ENCODE assay signal across 20 mouse cellular contexts in the genomic region with DNA sequence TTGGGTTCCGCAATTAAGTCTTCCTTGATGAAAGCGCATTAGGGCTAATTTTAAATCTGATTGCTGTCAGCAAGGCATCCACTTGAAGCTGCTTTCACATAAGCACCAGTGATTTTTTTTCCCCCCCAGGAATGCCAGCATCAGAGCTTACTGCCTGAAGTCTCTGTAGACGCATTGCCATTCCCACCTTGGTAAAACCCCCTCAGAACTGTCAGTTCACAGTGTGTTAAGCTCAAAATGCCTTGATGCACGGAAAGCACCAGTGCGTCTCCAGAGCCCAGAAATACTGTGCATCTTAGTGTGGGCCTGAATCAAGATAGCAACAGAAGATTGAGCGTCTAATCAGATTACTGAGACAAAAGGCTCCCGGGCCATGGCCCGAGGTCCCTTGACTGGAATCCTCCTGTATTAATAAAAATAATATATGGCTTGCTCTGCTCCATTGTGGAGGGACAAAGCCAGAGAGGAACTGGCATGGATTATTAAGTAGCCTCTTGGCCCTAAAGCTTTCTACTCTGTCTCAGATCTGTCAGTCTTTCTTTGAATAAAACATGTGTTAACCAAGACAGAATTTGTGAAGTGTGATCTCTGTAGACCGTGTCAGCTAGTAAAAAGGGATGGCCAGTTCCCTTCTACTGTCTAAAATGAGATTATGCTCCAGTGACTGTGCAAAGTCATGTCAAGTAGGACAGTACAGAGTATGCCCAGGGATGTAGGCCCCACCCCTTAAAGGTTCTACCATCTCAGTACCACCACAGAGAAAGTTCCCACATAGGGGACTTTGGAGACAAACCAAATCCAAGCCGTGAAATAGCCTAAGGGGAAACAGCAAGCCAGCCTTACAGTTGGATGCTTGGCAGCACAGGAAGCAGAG.
DNase-seq lines count a peak whose midpoint lies in the region; ATAC-seq lines count a peak whose summit lies in the region.
"Had no signal": no experiment of that assay in that cellular context is flagged by ENCODE, and none has a peak within 500 bp of the region (broad histone marks: within the 10 kb centered on the region; RNA-seq: fewer than 3 reads in every experiment).

No protein-coding gene starts in this region.

- H3K27me3 ChIP-seq in hindbrain, embryonic 11.5 days (ENCODE audit: control insufficient read depth, insufficient read depth, low read length), result no peaks in the 10 kb centered on the region
- H3K27me3 ChIP-seq in hindbrain, embryonic 10.5 days (ENCODE audit: insufficient read depth, poor library complexity, severe bottlenecking), result no peaks in the 10 kb centered on the region
- no peaks in the 10 kb centered on the region for H3K27me3 ChIP-seq in forebrain, embryonic 16.5 days (replicated peaks; ENCODE audit: control insufficient read depth, insufficient read depth, low read length)
- H3K27me3 ChIP-seq in midbrain, embryonic 11.5 days (ENCODE audit: control insufficient read depth, insufficient read depth, low read length), result no peaks in the 10 kb centered on the region
- H3K27me3 ChIP-seq in neural tube, embryonic 14.5 days (ENCODE audit: control insufficient read depth, insufficient read depth, low read length), result no peaks in the 10 kb centered on the region
- H3K27me3 ChIP-seq: embryonic facial prominence, embryonic 15.5 days; limb, embryonic 15.5 days; Patski had no signal

- DNase-seq in hindbrain, embryonic 11.5 days (ENCODE audit: low spot score), result no peak
- DNase-seq in hindbrain, embryonic 10.5 days (ENCODE audit: low spot score), result no peak
- DNase-seq in midbrain, embryonic 11.5 days (ENCODE audit: low spot score, missing footprints), result peak; percentile 79
- no peak for DNase-seq in gastrocnemius, postnatal 4 days (ENCODE audit: low spot score in 2 of 2)
- DNase-seq in thymus, postnatal 0 days (ENCODE audit: low spot score), result no peak
- no peak for DNase-seq in heart, adult 18-20 months
- DNase-seq: B cell, adult 2 months; cerebellum, adult 18-20 months; gastrocnemius, postnatal 36 days; layer of hippocampus, adult 9-11 months; lung, adult 18-20 months; lung, postnatal 4 days; right cerebral cortex, postnatal 14 days had no signal

- no peaks in the 10 kb centered on the region for H3K9me3 ChIP-seq in hindbrain, embryonic 11.5 days (ENCODE audit: control insufficient read depth, low read length)
- H3K9me3 ChIP-seq in hindbrain, embryonic 10.5 days, result no peaks in the 10 kb centered on the region
- no peaks in the 10 kb centered on the region for H3K9me3 ChIP-seq in forebrain, embryonic 16.5 days (ENCODE audit: control insufficient read depth, low read length)
- H3K9me3 ChIP-seq in midbrain, embryonic 11.5 days (ENCODE audit: control insufficient read depth, low read length), result no peaks in the 10 kb centered on the region
- no peaks in the 10 kb centered on the region for H3K9me3 ChIP-seq in neural tube, embryonic 14.5 days (ENCODE audit: control insufficient read depth, low read length)
- H3K9me3 ChIP-seq: embryonic facial prominence, embryonic 15.5 days; limb, embryonic 15.5 days had no signal

- H3K4me1 ChIP-seq in hindbrain, embryonic 11.5 days (replicated peaks; ENCODE audit: control insufficient read depth, insufficient read depth, low read length), result no peaks in the 10 kb centered on the region
- H3K4me1 ChIP-seq in hindbrain, embryonic 10.5 days (replicated peaks), result no peaks in the 10 kb centered on the region
- H3K4me1 ChIP-seq in forebrain, embryonic 16.5 days (replicated peaks; ENCODE audit: control insufficient read depth, insufficient read depth, low read length), result peaks cover 4% of the 10 kb centered on the region; the same call in 1 of the 2 replicates
- peaks cover 10% of the 10 kb centered on the region for H3K4me1 ChIP-seq in midbrain, embryonic 11.5 days (ENCODE audit: control insufficient read depth, insufficient read depth, low read length)
- H3K4me1 ChIP-seq in neural tube, embryonic 14.5 days (ENCODE audit: control insufficient read depth, insufficient read depth, low read length), result no peaks in the 10 kb centered on the region
- H3K4me1 ChIP-seq: embryonic facial prominence, embryonic 15.5 days; limb, embryonic 15.5 days had no signal

- H3K27ac ChIP-seq in hindbrain, embryonic 11.5 days (ENCODE audit: low read depth, low read length), result no peak overlapping the region
- H3K27ac ChIP-seq in hindbrain, embryonic 10.5 days, result no peak overlapping the region
- H3K27ac ChIP-seq in forebrain, embryonic 16.5 days (ENCODE audit: low read length), result peak overlapping the region; percentile 43; the same call in 1 of the 2 replicates
- no peak overlapping the region for H3K27ac ChIP-seq in midbrain, embryonic 11.5 days (ENCODE audit: low read depth, low read length)
- no peak overlapping the region for H3K27ac ChIP-seq in neural tube, embryonic 14.5 days (ENCODE audit: low read depth, low read length)
- H3K27ac ChIP-seq: embryonic facial prominence, embryonic 15.5 days; kidney, postnatal 0 days; limb, embryonic 15.5 days had no signal

- H3K36me3 ChIP-seq in hindbrain, embryonic 11.5 days (ENCODE audit: control insufficient read depth, insufficient read depth, low read length), result no peaks in the 10 kb centered on the region
- H3K36me3 ChIP-seq in hindbrain, embryonic 10.5 days, result no peaks in the 10 kb centered on the region
- no peaks in the 10 kb centered on the region for H3K36me3 ChIP-seq in forebrain, embryonic 16.5 days (ENCODE audit: control insufficient read depth, insufficient read depth)
- no peaks in the 10 kb centered on the region for H3K36me3 ChIP-seq in midbrain, embryonic 11.5 days (ENCODE audit: control insufficient read depth, insufficient read depth, low read length)
- H3K36me3 ChIP-seq in neural tube, embryonic 14.5 days (ENCODE audit: control insufficient read depth, insufficient read depth, low read length), result no peaks in the 10 kb centered on the region
- H3K36me3 ChIP-seq: embryonic facial prominence, embryonic 15.5 days; limb, embryonic 15.5 days had no signal

- no peak overlapping the region for H3K9ac ChIP-seq in hindbrain, embryonic 11.5 days (ENCODE audit: low read depth, low read length)
- 0 out of 2 replicates have a peak overlapping the region, but pooled peaks have one; percentile 2 for H3K9ac ChIP-seq in forebrain, embryonic 16.5 days (replicated peaks; ENCODE audit: low read depth, low read length)
- no peak overlapping the region for H3K9ac ChIP-seq in midbrain, embryonic 11.5 days (ENCODE audit: low read length)
- no peak overlapping the region for H3K9ac ChIP-seq in neural tube, embryonic 14.5 days (replicated peaks; ENCODE audit: low read depth, low read length)
- H3K9ac ChIP-seq: embryonic facial prominence, embryonic 15.5 days; limb, embryonic 15.5 days had no signal

- peak; percentile 59 for ATAC-seq in hindbrain, embryonic 11.5 days (ENCODE audit: low FRiP score)
- ATAC-seq in forebrain, embryonic 16.5 days, result peak; percentile 18
- ATAC-seq in midbrain, embryonic 11.5 days (ENCODE audit: low FRiP score), result peak; percentile 76
- peak; percentile 58 for ATAC-seq in neural tube, embryonic 14.5 days (ENCODE audit: low read depth)
- ATAC-seq: inflammation-experienced regulatory T-cells, adult 6 months; Patski had no signal

- H3K4me2 ChIP-seq in hindbrain, embryonic 11.5 days (replicated peaks; ENCODE audit: low read depth, low read length), result no peak overlapping the region
- H3K4me2 ChIP-seq in forebrain, embryonic 16.5 days (ENCODE audit: low read length), result no peak overlapping the region
- H3K4me2 ChIP-seq in midbrain, embryonic 11.5 days, result no peak overlapping the region
- no peak overlapping the region for H3K4me2 ChIP-seq in neural tube, embryonic 14.5 days (ENCODE audit: low read depth, low read length)
- H3K4me2 ChIP-seq: embryonic facial prominence, embryonic 15.5 days; limb, embryonic 15.5 days had no signal

- H3K4me3 ChIP-seq in hindbrain, embryonic 11.5 days (ENCODE audit: low read depth, low read length), result no peak overlapping the region
- H3K4me3 ChIP-seq in hindbrain, embryonic 10.5 days, result no peak overlapping the region
- H3K4me3 ChIP-seq in forebrain, embryonic 16.5 days (replicated peaks; ENCODE audit: low read length), result no peak overlapping the region
- no peak overlapping the region for H3K4me3 ChIP-seq in midbrain, embryonic 11.5 days (ENCODE audit: low read depth, low read length)
- H3K4me3 ChIP-seq in neural tube, embryonic 14.5 days (ENCODE audit: low read depth, low read length), result no peak overlapping the region
- H3K4me3 ChIP-seq: embryonic facial prominence, embryonic 15.5 days; limb, embryonic 15.5 days had no signal

- WGBS in hindbrain, embryonic 11.5 days, result 72% methylated on average over 10 of the region's 10 CpGs
- WGBS in hindbrain, embryonic 10.5 days, result 77% methylated on average over 10 of the region's 10 CpGs
- 55% methylated on average over 10 of the region's 10 CpGs for WGBS in forebrain, embryonic 16.5 days
- 42% methylated on average over 10 of the region's 10 CpGs for WGBS in midbrain, embryonic 11.5 days
- WGBS in neural tube, embryonic 14.5 days, result 44% methylated on average over 10 of the region's 10 CpGs

Comparison
In these comparisons a context has a peak if more than half of its experiments do, and no peak if none do; other contexts are left out.
1. ATAC-seq: peak in every context shown above with its lines; median percentile 76 in midbrain, embryonic 11.5 days; 59 in hindbrain, embryonic 11.5 days; 58 in neural tube, embryonic 14.5 days; 18 in forebrain, embryonic 16.5 days.